Mouse (Mus musculus): Measurements from ENCODE around the gene 3110082I17Rik.

- no peak for TF ChIP-seq CTCF (conservative IDR thresholded peaks at IDR 0.05; ENCODE audit: insufficient read depth, insufficient read length, low read depth, low read length)
- no peak for TF ChIP-seq POLR2A (IDR thresholded peaks at IDR 0.05; ENCODE audit: low read depth, low read length)
Observed at GRCm38 (mm10) chr5:139440451-139440850, 19.9 kb downstream of the 3110082I17Rik start.
